Mouse (Mus musculus) small intestine, adult 2 months (tissue): ENCODE data around the gene Chst3.

ENCODE experiments used
- CTCF ChIP-seq: fragments of 200-500 bp; IDR thresholded peaks from 2 replicates; pipeline ENCODE4 v1.5.1; 2012; ENCODE audit warnings: low read depth, mild to moderate bottlenecking, control low read depth, inconsistent platforms, low read length, moderate library complexity, mixed read lengths; ENCODE audit not compliant: insufficient replicate concordance, insufficient read length; ENCODE audit errors: extremely low read depth
- POLR2A ChIP-seq: fragments of 200-500 bp; IDR thresholded peaks from 2 replicates; pipeline ENCODE4 v1.6.1; 2012; ENCODE audit warnings: low read depth, mild to moderate bottlenecking, control low read depth, inconsistent platforms, low read length, moderate library complexity

DNA sequence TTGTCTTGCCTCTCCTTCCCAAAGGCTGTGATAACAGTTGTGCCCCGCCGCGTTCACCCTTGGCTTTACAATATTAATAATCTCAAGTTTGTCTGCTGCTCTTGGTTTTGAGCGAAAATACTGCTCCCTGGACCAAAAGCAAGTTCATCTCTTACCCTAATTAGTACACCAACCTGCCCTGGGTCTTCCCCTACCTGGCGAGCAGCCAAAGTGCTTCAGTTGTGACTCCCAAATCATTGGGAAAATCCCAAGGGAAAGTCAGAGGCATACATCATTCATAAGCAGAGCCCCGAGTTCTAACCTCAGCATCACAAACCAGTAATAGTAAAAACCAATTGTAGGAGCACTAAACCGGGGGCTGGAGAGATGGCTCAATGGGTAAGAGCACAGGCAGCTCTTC, 26.6 kb upstream of the Chst3 start:
- TF ChIP-seq POLR2A (no peak), CTCF (no peak)
